Mouse (Mus musculus) liver, adult 2 months (tissue): ENCODE results near the gene Ankrd12. TPM values are rescaled to one million over a fixed set of nuclear protein-coding genes. Genes with fewer than 3 reads are reported as not detected.

Experiments used
- DNase-seq: peaks from one replicate; pipeline ENCODE4 v3.0.0-alpha.2; 2011; ENCODE audit warnings: low read depth, low spot score; ENCODE audit errors: extremely low read depth
- H3K27ac ChIP-seq: fragments of 200-500 bp; replicated peaks from 2 replicates; pipeline ENCODE4 v1.5.1; 2012; ENCODE audit warnings: low read depth, mild to moderate bottlenecking, control low read depth, inconsistent platforms, low read length; ENCODE audit not compliant: insufficient read depth
- H3K27me3 ChIP-seq: fragments of 200-500 bp; 2 replicates; pipeline ENCODE4 v1.6.1; 2012; ENCODE audit warnings: mild to moderate bottlenecking, moderate library complexity, low read length, inconsistent platforms; ENCODE audit not compliant: control insufficient read depth, insufficient read depth
- H3K36me3 ChIP-seq: fragments of 200-500 bp; 2 replicates; pipeline ENCODE4 v1.6.1; 2012; ENCODE audit warnings: low read length, inconsistent platforms; ENCODE audit not compliant: control insufficient read depth, insufficient read depth
- H3K4me1 ChIP-seq: fragments of 200-500 bp; 2 replicates; pipeline ENCODE4 v1.6.1; 2011; ENCODE audit warnings: low read length; ENCODE audit not compliant: control insufficient read depth, insufficient read depth
- H3K4me3 ChIP-seq: fragments of 200-500 bp; 2 replicates; pipeline ENCODE4 v1.5.1; 2011; ENCODE audit warnings: low read depth, mild to moderate bottlenecking, control low read depth, low read length, moderate library complexity; ENCODE audit not compliant: insufficient read depth
- H3K79me2 ChIP-seq: fragments of 200-500 bp; 2 replicates; pipeline ENCODE4 v1.6.1; 2012; ENCODE audit warnings: inconsistent platforms, mild to moderate bottlenecking, low read length, moderate library complexity; ENCODE audit not compliant: control insufficient read depth, insufficient read depth
- H3K9ac ChIP-seq: fragments of 200-500 bp; 2 replicates; pipeline ENCODE4 v1.6.1; 2012; ENCODE audit warnings: low read depth, mild to moderate bottlenecking, control low read depth, inconsistent platforms, low read length
- CTCF ChIP-seq: fragments of 200-500 bp; IDR thresholded peaks from 2 replicates; pipeline ENCODE4 v1.5.1; 2011; ENCODE audit warnings: low read depth, low read length, control low read depth
- POLR2A ChIP-seq: fragments of 200-500 bp; IDR thresholded peaks from 2 replicates; pipeline ENCODE4 v1.6.1; 2011; ENCODE audit warnings: low read length, control low read depth; ENCODE audit not compliant: insufficient read depth; ENCODE audit errors: extremely low read depth
- WGBS: fragments of 180-500 bp; shearing (Covaris S2); methylation state at CpG from one replicate; pipeline ENCODE4 v1.1.7; 2018; 5-methylcytosine and 5-hydroxymethylcytosine counted together
- polyA plus RNA-seq: library from polyadenylated mRNA; depleted of rRNA; stranded (reverse); fragments of >200 nt; gene quantifications from 2 replicates; pipeline ENCODE4 v1.2.3, GENCODE M21; 2012
- total RNA-seq: library from RNA; depleted of rRNA; stranded (reverse); fragments of >200 nt; gene quantifications from 2 replicates; pipeline ENCODE4 v1.2.3, GENCODE M21; 2014

The Ankrd12 gene
- total and polyA plus RNA-seq, 2 experiments: 0.87 to 10.3 TPM

- no peak for TF ChIP-seq POLR2A
- TF ChIP-seq CTCF: no peak
- Histone ChIP-seq H3K4me3 (no peak overlapping the region), H3K27me3 (no peaks in the 10 kb centered on the region), H3K27ac (no peak overlapping the region), H3K9ac (no peak overlapping the region), H3K79me2 (no peaks in the 10 kb centered on the region; the same call in 1 of the 2 replicates), H3K36me3 (no peaks in the 10 kb centered on the region), H3K4me1 (peaks cover 5% of the 10 kb centered on the region)
- no peak for DNase-seq
- WGBS: 26% methylated on average over 4 of the region's 4 CpGs
These were observed 134.5 kb downstream of the Ankrd12 start for GRCm38 (mm10) chr17:65942394-65942793.

GRCm38 (mm10) chr17:65941275-65941674 lies 135.6 kb downstream of the Ankrd12 start:
- no peaks in the 10 kb centered on the region for H3K36me3 ChIP-seq
- H3K27ac ChIP-seq: no peak overlapping the region
- H3K27me3 ChIP-seq: no peaks in the 10 kb centered on the region
- TF ChIP-seq POLR2A: no peak
- no peak for TF ChIP-seq CTCF
- no peak overlapping the region for H3K4me3 ChIP-seq
- no peak overlapping the region for H3K9ac ChIP-seq
- H3K79me2 ChIP-seq: no peaks in the 10 kb centered on the region; the same call in 1 of the 2 replicates
- peaks cover 5% of the 10 kb centered on the region for H3K4me1 ChIP-seq
- DNase-seq: no peak
- WGBS: 83% methylated on average over 6 of the region's 6 CpGs

GRCm38 (mm10) chr17:65940221-65940620 lies 136.7 kb downstream of the Ankrd12 start:
- DNase-seq: no peak
- no peak overlapping the region for H3K9ac ChIP-seq
- H3K4me1 ChIP-seq: peaks cover 5% of the 10 kb centered on the region
- no peaks in the 10 kb centered on the region; the same call in 1 of the 2 replicates for H3K79me2 ChIP-seq
- WGBS: 49% methylated on average over 12 of the region's 12 CpGs
- no peaks in the 10 kb centered on the region for H3K36me3 ChIP-seq
- TF ChIP-seq CTCF (no peak), POLR2A (no peak)
- no peak overlapping the region for H3K27ac ChIP-seq
- H3K4me3 ChIP-seq: no peak overlapping the region
- H3K27me3 ChIP-seq: no peaks in the 10 kb centered on the region

- TF ChIP-seq CTCF (no peak), POLR2A (no peak)
- no peak overlapping the region for H3K9ac ChIP-seq
- H3K79me2 ChIP-seq: no peaks in the 10 kb centered on the region
- no peaks in the 10 kb centered on the region for H3K27me3 ChIP-seq
- no peak overlapping the region for H3K27ac ChIP-seq
- 24% methylated on average over 14 of the region's 14 CpGs for WGBS
- peak; percentile 70 for DNase-seq
- no peaks in the 10 kb centered on the region for H3K36me3 ChIP-seq
- peaks cover 5% of the 10 kb centered on the region for H3K4me1 ChIP-seq
- no peak overlapping the region for H3K4me3 ChIP-seq
These were observed 137.3 kb downstream of the Ankrd12 start for GRCm38 (mm10) chr17:65939461-65940192.

- no peaks in the 10 kb centered on the region for H3K79me2 ChIP-seq
- no peak overlapping the region for H3K9ac ChIP-seq
- WGBS: 96% methylated on average over 9 of the region's 9 CpGs
- H3K4me1 ChIP-seq: peaks cover 5% of the 10 kb centered on the region
- no peaks in the 10 kb centered on the region for H3K27me3 ChIP-seq
- no peak overlapping the region for H3K4me3 ChIP-seq
- no peak for DNase-seq
- H3K36me3 ChIP-seq: no peaks in the 10 kb centered on the region
- TF ChIP-seq CTCF (no peak), POLR2A (no peak)
- H3K27ac ChIP-seq: no peak overlapping the region
These were observed 139.2 kb downstream of the Ankrd12 start for GRCm38 (mm10) chr17:65937671-65938070.

GRCm38 (mm10) chr17:65933741-65934140 lies 143.1 kb downstream of the Ankrd12 start:
- Histone ChIP-seq H3K4me3 (no peak overlapping the region), H3K9ac (no peak overlapping the region), H3K27me3 (no peaks in the 10 kb centered on the region), H3K27ac (no peak overlapping the region), H3K4me1 (peaks cover 7% of the 10 kb centered on the region), H3K36me3 (no peaks in the 10 kb centered on the region), H3K79me2 (0 out of 2 replicates have a peak, but pooled peaks cover 3% of the 10 kb centered on the region)
- no peak for DNase-seq
- TF ChIP-seq CTCF (peak; percentile 65), POLR2A (no peak)
- 96% methylated on average over 2 of the region's 2 CpGs for WGBS
